Mouse (Mus musculus): ENCODE results near the gene Olfr1499.
"Not testable (repeated sequence)": the region's sequence is repeated elsewhere in the genome, so short reads cannot be mapped to it uniquely, and the experiment has no call there.

The Olfr1499 gene

GRCm38 (mm10) chr19:13819347-13819746 is at the start of gene Olfr1499:
Gene Olfr1499 (minus strand): TSS chr19:13819447.
- DNase-seq (ENCODE audit: low read depth, low spot score), result no peak

- DNase-seq (ENCODE audit: low read depth, low spot score), result no peak
These were observed 42.2 kb upstream of the Olfr1499 start, which contains the start of gene Olfr1502 for GRCm38 (mm10) chr19:13861495-13861894. Gene Olfr1502 (plus strand): TSS chr19:13861795.

GRCm38 (mm10) chr19:13850592-13850991 is 31.3 kb upstream of the Olfr1499 start, which contains the start of gene Olfr1501:
Gene Olfr1501 (minus strand): TSS chr19:13850692.
- not testable (repeated sequence) for DNase-seq (ENCODE audit: low read depth, low spot score)

GRCm38 (mm10) chr19:13830388-13830787 is 11.1 kb upstream of the Olfr1499 start, which contains the start of gene Olfr1500:
Gene Olfr1500 (minus strand): TSS chr19:13830488.
- DNase-seq (ENCODE audit: low read depth, low spot score), result no peak

- no peak for DNase-seq (ENCODE audit: low read depth, low spot score)
These were observed 9.2 kb upstream of the Olfr1499 start for GRCm38 (mm10) chr19:13828447-13828846.

GRCm38 (mm10) chr19:13820847-13821246 is 1.6 kb upstream of the Olfr1499 start:
- DNase-seq (ENCODE audit: low read depth, low spot score), result no peak

GRCm38 (mm10) chr19:13818827-13819226 is 420 bp downstream of the Olfr1499 start:
- peak; percentile 2 for DNase-seq (ENCODE audit: low read depth, low spot score)

GRCm38 (mm10) chr19:13812823-13813222 is 6.4 kb downstream of the Olfr1499 start:
- DNase-seq (ENCODE audit: low read depth, low spot score), result no peak

- DNase-seq (ENCODE audit: low read depth, low spot score), result not testable (repeated sequence)
These were observed 13.8 kb downstream of the Olfr1499 start for GRCm38 (mm10) chr19:13805486-13805885.

GRCm38 (mm10) chr19:13798102-13798501 is 21.1 kb downstream of the Olfr1499 start, which contains the start of gene Olfr1497:
Gene Olfr1497 (minus strand): TSS chr19:13798202.
- no peak for DNase-seq (ENCODE audit: low read depth, low spot score)

- no peak for DNase-seq (ENCODE audit: low read depth, low spot score)
These were observed 41.7 kb downstream of the Olfr1499 start, which contains the start of gene Olfr1496 for GRCm38 (mm10) chr19:13777578-13777977. Gene Olfr1496 (plus strand): TSS chr19:13777878.

- DNase-seq (ENCODE audit: low read depth, low spot score), result no peak
These were observed 50.5 kb downstream of the Olfr1499 start for GRCm38 (mm10) chr19:13768565-13769276.

GRCm38 (mm10) chr19:13764306-13764705 is 54.9 kb downstream of the Olfr1499 start, which contains the start of gene Olfr1495:
Gene Olfr1495 (plus strand): TSS chr19:13764606.
- DNase-seq (ENCODE audit: low read depth, low spot score), result no peak
